Mouse (Mus musculus) telencephalon, adult 2 months (tissue): ENCODE data around the gene Caprin1.

ENCODE experiments used
- DNase-seq: peaks from one replicate; pipeline ENCODE4 v3.0.0-alpha.2; 2011; ENCODE audit warnings: low read depth, low spot score

The Caprin1 gene

GRCm38 (mm10) chr2:103796861-103797466 lies 485 bp downstream of the Caprin1 start:
- DNase-seq = peak; percentile 47

DNA sequence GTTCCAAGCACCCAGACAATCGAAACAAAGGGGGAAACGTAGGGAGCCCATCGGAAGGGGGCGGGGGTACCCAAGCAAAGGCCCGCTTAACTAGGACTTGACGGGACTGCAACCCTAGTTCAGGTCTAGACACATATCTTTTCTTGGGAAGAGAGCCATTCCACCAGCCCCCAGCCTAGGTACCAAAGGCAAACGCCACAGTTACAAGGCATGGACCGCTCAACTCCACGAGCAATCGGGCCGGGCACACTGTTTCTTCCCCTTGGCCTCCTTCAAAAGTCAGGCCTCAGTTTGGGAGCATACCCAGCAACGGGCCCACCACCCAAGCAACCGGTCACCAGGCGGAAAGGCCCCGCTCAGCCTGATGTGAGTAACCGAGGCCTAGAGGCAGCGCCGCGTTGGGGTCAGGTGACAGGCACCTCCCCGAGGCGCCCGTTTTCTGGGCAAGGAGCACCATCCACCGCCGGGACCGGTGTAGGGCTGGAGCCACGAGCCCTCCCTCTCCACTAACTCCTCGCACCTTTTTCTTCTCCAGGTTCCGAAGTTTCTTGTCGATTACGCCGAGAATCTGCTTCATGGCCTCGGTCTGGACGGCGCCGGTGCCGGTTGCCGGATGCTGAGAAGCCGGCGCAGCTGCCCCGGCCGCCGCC lies 1.1 kb downstream of the Caprin1 start:
- DNase-seq = peak; percentile 28

- peak; percentile 42 for DNase-seq
These were observed 1.6 kb downstream of the Caprin1 start for GRCm38 (mm10) chr2:103795843-103796210.

DNA sequence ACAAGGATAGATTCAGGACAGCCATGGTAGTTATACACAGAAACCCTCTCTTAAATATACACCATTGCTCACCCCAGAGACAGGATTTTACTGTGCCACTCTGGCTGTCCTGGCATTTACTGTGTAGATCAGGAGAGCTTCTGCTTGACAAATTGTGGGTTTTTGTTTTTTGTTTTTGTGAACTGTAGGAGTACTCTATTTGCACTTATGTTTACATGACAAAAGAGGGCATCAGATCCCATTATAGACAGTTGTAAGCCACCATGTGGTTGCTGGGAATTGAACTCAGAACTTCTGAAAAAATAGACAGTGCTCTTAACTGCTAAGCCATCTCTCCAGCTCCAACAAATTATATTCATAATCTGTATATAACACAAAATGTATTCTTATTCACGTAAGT lies 5.4 kb downstream of the Caprin1 start:
- DNase-seq = no peak

GRCm38 (mm10) chr2:103785735-103786134 lies 11.7 kb downstream of the Caprin1 start:
- DNase-seq = no peak

DNA sequence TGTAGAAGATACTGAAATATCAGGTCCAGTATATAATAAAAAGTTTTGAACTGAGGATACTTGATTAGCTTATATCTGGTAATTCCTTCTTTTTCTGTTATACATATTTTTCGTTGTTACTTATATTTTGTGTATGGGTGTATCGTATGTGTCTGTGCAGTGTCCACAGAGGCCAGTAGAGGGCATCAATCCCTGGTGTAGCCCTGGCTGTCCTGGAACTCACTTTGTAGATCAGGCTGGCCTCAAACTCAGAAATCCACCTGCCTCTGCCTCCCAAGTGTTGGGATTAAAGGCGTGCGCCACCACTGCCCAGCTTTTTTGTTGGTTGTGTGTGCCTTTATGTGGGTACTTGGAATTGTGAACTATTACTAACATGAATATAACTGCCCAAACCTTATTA lies 12.8 kb downstream of the Caprin1 start:
- DNase-seq = no peak

DNA sequence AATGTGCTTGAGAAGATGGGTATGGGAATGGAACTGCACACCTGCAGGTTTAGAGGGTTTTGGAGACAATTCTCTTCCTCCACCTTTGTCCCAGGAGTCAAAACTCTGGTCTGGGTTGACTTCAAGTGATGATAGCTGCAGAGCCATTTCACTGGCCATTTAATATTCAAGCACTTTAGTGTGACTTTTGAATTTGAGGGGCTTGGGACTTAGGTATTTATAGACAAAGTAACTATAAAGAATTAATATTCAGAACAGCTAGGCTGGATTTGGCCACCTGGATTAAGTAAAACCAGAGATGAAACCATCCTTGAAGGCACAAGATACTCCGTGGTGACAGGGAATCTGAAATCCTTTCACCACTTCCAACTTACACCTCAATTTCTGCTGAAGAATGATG lies 35.0 kb downstream of the Caprin1 start:
- no peak for DNase-seq

DNA sequence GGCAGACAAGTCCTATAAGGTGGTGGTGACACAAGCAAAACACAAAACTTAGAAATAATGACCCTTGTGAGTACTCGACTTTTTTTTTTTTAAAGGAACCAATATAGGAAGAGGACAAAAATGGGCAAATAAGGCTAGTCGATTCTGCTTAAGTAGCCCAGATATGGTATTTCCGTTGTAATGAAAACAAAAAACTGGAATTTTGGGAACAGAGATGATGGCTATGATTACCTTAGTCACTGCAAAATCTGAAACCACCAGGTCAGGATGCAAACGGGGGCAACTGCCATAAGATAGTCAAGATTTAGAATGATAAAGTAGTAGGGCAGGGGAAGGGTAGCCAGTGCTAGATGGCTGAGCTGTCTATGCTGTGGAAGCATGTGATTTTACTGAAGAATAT lies 35.5 kb downstream of the Caprin1 start:
- DNase-seq = no peak

DNA sequence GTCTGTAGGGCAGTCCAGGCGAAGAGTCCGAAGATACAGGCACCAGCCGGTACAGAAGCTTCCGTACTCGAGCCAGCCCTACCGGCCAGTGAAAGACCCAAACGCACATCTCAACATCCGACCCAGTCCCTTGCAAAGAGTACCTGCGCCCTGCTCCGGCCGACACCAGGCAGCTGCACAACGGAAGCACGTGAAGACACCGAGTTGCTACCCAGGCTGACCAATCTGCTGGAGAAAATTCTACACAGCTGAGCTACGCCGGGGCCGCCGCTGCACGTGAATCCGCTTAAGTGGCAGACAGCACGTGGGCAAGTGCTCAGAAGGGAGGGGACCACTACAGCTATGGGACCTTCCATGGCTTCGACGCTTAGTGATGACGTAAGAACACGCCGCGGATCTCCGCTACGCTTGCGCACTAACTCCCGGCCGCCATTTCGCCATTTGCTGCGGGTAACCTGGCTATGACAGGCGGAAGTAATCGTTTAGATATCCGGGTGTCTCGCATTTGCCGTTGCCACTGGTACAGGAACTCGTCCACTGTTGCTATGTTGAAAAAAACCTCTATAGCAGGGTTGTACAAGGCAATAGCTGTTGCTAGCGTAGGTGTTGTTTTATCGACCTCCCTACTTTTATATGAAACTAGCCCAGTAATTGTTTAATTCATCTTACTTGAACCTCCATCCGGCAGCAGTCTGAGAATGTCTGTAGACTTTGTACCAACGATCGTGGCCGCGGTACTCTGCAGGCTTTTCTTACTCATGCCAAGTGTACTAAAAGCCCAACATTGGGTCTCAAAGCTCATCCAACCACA lies 36.3 kb downstream of the Caprin1 start, which contains the start of gene Nat10:
Gene Nat10 (minus strand): TSS at position 365 of the 811 bp plus-strand sequence.
- peak; percentile 99 for DNase-seq

GRCm38 (mm10) chr2:103760421-103760820 lies 37.0 kb downstream of the Caprin1 start:
- no peak for DNase-seq

- no peak for DNase-seq
These were observed 41.9 kb downstream of the Caprin1 start for GRCm38 (mm10) chr2:103755458-103756085.

DNA sequence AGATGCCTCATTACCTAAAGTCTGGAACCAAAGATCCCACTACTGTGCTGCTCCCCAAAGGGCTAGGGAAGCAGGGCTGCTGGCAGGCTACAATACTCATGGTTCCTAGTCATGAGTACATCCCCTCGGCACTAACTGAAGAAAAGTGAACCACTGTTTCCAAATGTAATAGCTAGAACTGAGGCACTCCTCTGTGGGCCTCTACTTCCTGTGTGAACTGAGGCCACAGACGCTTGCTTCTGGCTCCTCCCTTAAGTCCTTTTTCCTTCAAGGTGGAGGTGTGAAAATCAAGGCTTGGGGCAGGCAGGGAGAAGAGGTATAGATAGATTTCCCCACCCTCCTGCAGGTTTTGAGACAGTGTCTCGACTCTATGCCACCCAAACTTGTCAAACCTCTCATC lies 42.8 kb downstream of the Caprin1 start:
- DNase-seq = no peak

GRCm38 (mm10) chr2:103751771-103752170 lies 45.7 kb downstream of the Caprin1 start:
- no peak for DNase-seq

DNA sequence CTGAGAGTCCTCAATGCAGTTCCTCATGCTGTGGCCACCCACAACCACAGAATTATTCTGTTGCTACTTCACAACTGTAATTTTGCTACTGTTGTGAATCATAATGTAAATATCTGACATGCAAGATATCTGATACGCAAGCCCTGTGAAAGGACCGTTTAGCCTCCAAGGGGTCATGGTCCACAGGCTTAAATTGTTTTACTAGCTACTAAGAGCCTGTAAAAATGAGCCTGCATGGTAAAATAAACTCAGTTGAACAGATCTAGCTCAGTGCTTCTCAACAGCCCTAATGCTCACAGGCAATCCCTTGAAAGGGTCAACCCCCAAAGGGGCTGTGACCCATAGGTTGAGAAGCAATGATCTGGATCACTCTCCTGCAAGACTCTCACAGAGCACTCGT lies 48.4 kb downstream of the Caprin1 start:
- no peak for DNase-seq

DNA sequence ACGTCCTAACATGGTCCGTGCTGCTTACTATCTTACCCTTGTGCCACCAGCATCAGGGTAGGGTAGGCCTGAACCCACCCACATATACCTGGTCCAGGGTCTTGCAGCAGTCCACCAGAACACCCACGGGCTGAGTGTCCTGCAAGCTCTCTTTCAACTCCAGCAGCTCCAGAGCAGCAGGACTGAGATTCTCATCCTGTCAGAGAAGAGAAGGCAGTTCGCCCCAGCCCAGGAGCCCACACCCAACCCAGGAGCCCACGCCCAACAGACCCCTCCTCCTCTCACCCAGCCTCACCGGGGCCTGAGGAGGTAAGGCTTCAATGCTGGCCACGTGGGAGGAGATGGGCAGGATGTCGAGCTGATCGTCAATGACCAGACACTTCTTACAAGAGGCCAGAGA lies 49.6 kb downstream of the Caprin1 start:
- DNase-seq = no peak

DNA sequence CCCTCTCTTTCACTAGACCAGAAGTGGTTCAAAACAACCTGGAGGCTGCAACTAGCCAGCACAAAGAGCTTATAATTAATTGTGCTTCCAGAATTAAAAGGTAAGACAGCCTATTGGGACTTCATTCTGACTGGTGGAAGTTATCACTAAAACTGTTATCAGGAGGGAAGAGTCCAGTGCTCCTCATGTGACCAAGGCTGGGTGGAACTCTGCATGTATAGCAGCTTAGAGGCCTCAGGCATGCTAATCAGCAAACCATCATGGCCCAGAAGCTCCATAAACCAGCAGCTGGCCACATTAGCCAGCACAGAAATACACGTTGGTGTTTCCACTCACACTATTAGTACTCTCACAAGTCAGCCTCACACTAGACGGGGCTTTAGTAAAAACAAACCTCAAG lies 50.7 kb downstream of the Caprin1 start:
- no peak for DNase-seq

- DNase-seq = no peak
These were observed 51.4 kb downstream of the Caprin1 start for GRCm38 (mm10) chr2:103746096-103746495.

- DNase-seq = no peak
These were observed 52.0 kb downstream of the Caprin1 start for GRCm38 (mm10) chr2:103745481-103745880.

GRCm38 (mm10) chr2:103743988-103744387 lies 53.5 kb downstream of the Caprin1 start:
- no peak for DNase-seq

- DNase-seq = no peak
These were observed 53.9 kb downstream of the Caprin1 start for GRCm38 (mm10) chr2:103743536-103743935.

GRCm38 (mm10) chr2:103742821-103743220 lies 54.6 kb downstream of the Caprin1 start:
- DNase-seq = no peak

DNA sequence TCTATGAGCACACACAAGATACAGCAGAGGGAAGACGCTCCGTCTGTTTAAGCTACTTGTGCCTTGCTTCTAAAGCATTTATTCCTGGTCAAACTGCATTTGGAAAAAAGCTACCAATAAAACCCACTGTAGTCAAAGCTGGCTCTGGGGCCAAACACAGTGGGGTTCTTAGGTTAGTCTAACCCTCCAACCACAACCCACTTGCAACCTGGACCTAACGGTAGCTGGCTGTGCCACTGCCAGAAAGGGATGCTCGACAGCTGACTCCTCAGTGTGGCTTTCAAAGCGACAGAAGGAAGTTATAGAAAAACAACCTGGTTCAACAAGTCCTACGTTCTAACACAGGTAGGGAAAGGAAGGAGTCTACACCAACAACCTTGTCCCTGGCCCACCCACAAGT lies 66.0 kb downstream of the Caprin1 start:
- no peak for DNase-seq
